Mouse (Mus musculus): ENCODE results near the gene Alg12.
"Not testable (repeated sequence)": the region's sequence is repeated elsewhere in the genome, so short reads cannot be mapped to it uniquely, and the experiment has no call there.

Gene Alg12

GRCm38 (mm10) chr15:88792140-88792850 is 26.8 kb downstream of the Alg12 start:
- no peak for DNase-seq (ENCODE audit: low spot score in 2 of 2)

- DNase-seq (ENCODE audit: low spot score in 2 of 2): not testable (repeated sequence)
These were observed 44.5 kb downstream of the Alg12 start for GRCm38 (mm10) chr15:88774630-88775029.

DNA sequence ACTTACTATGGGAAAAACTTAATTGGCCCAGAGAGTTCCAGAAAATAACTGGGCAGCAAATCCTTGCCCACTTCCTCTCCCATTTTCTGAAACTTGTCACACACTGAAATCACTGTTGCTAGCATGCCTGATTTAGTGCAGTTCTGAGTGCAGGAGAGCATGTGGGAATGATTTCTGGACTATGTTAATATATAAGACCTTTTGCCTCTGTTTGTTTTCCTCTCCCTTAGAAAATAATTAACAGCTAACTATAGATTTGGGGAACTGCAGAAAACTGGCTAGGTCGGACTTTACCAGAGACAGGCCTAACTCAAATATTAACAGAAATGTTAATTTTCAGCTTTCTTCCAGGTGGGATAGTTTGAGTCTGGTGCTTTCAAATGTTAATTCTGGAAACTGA is 50.6 kb downstream of the Alg12 start:
- DNase-seq (ENCODE audit: low spot score in 2 of 2): no peak

- DNase-seq (ENCODE audit: low spot score in 2 of 2): not testable (repeated sequence)
These were observed 53.0 kb downstream of the Alg12 start for GRCm38 (mm10) chr15:88766139-88766538.

GRCm38 (mm10) chr15:88761551-88761950 is 57.6 kb downstream of the Alg12 start:
- no peak for DNase-seq (ENCODE audit: low spot score in 2 of 2)

DNA sequence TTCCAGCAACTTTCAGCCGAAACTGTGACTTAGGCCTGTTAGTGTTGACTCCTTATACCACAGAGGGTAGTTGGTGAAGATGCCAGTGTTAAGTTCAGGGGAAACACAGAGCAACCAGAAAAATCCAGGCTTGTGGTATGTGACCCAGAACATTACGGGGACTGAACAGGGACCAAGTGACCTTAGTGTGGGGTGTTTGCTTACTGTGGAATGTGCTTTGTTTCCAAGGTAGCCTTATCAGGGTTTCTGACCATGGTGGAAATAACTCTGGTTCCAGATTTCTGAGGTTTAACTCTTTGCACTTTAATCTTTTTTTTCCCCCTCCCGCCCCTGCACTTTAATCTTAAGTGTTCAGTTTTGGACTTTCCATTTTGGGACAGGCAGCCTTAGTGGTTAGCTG is 61.1 kb downstream of the Alg12 start:
- DNase-seq (ENCODE audit: low spot score in 2 of 2): no peak

GRCm38 (mm10) chr15:88755761-88756160 is 63.4 kb downstream of the Alg12 start:
- DNase-seq (ENCODE audit: low spot score in 2 of 2): no peak
